Mouse (Mus musculus) right cerebral cortex, postnatal 10 days (tissue): ENCODE results near the gene Naa20.
A peak's percentile ranks its signal among the peaks of the same experiment; 100 is the strongest.
"Not testable (repeated sequence)": the region's sequence is repeated elsewhere in the genome, so short reads cannot be mapped to it uniquely, and the experiment has no call there.

ENCODE experiments used
- DNase-seq, 2 experiments: peaks; one replicate each; pipeline ENCODE4 v3.0.0; 2021; ENCODE audit warnings: low spot score in 2 of 2

Naa20 gene

GRCm38 (mm10) chr2:145884913-145885785 is 16.8 kb upstream of the Naa20 start:
- peak in 1 of 2 experiments; percentile 42 for DNase-seq

DNA sequence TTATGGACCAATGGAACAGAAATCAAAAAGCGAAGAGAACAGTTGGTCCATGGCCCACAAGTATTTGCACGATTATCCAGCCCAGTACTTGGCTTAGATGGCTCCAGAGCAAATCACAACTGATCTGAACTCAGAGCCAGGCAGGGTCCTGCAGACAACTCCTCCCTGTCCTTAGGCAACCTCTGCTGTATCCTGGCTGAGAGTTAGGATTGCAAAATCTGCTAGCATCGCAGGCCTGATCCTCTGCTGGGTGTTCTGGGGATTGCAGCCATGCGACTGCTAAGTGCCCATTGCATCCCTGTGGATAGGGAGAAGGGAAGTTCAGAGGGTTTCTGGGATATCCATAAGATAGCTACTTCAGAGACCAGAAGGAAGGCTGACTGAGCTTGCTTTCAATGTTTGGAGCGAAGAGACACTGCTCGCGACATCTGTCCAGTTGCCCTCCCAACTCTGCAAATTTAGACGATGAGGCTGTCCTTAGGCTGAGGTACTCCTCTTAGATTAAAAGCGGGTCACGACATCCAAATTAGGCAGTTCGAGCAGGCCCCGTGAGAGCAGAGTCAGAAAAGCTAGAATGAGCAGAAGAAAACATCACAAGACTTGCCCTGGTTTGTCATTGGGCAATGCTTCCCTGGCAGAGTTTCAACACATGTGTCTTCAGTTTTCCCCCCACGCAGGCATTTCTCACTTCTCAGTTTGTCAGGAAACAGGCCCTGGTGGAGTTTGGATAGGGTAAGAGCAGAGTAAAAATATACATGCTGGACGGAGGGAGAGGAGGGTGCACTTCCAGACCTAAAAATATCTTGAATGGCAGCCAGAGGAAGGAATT is 13.7 kb upstream of the Naa20 start:
- peak; percentile 69 to 81 for DNase-seq

- DNase-seq = peak in 1 of 2 experiments; percentile 56
Observed at GRCm38 (mm10) chr2:145888766-145889480, 13.0 kb upstream of the Naa20 start.

- no peak for DNase-seq
Observed at GRCm38 (mm10) chr2:145890571-145890970, 11.3 kb upstream of the Naa20 start.

DNA sequence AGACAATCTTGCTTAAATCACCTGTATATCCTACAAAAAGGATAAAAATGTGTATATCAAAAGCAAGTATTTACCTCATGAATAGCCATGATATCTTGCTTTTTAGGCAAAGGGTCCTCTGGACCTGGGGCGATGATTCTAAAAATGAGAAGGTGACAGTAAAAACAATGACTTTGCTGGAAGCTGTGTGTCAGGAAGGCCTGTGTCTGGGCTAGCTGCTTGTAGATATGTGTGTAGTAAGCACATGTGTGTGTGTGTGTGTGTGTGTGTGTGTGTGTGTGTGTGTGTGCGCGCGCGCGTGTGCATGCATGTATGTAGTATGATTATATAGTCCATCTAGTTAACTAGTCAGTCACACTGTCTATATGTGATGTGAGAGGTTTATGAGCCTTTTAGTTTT is 8.1 kb upstream of the Naa20 start:
- DNase-seq = no peak

DNA sequence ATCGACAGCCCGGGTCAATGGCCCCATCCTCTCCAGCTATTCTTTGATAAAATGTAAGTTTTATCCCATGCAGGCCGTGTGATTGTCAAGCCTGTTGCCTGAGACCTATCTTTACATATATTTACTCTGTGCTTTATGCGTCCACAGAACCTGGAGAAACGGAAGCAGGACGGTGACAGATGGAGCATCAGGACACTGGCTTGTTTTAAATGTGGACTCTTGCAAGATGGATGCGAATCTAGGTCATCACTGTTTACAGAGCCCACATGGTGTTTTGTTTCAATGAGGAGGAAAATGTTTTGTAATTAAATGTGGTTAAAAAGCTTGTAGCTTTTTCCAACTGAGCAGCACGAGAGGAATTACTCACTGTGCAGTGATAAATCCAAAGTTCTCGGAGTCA is 3.8 kb upstream of the Naa20 start:
- DNase-seq = no peak

- DNase-seq = not testable (repeated sequence)
Observed at GRCm38 (mm10) chr2:145900318-145900717, 1.6 kb upstream of the Naa20 start.

DNA sequence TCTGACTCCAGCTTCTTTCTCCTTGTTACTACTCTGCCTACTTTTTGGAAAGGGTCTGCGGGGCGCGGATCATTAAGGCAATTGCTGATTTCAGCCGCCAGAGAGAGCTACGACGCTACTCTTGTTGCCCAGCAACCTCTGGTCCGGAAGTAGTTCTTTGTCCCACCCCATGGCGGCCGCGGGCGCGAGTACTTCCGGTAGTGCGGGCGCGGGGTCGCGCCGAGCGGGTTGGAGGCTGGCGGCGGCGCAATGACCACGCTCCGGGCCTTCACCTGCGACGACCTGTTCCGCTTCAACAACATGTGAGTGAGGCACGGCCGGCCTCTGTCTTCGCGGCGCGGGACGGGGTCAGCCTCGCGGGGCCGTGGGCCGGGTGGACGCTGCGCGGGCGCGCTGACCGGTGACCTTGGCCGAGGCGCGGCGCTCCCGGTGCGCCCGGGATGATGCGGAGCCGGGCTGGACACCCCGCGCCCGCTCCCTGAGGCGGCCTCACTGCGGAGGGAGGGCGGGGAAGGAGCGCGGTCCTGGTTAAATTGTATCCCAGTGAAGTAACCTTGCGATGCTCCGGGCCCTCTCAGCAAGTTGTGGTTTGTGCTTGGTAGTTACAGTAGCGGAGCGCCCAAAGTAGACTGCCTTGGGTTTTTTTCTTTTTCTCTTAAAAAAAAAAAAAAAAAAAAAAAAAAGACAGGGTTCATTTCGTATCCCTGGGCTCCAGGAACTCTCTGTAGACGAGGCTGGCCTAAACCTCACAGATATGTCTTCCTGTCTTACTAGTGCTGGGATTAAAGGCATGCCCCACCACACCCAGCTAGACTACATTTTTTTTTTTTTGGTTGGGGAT is 1.4 kb downstream of the Naa20 start:
- DNase-seq = peak; percentile 95

DNA sequence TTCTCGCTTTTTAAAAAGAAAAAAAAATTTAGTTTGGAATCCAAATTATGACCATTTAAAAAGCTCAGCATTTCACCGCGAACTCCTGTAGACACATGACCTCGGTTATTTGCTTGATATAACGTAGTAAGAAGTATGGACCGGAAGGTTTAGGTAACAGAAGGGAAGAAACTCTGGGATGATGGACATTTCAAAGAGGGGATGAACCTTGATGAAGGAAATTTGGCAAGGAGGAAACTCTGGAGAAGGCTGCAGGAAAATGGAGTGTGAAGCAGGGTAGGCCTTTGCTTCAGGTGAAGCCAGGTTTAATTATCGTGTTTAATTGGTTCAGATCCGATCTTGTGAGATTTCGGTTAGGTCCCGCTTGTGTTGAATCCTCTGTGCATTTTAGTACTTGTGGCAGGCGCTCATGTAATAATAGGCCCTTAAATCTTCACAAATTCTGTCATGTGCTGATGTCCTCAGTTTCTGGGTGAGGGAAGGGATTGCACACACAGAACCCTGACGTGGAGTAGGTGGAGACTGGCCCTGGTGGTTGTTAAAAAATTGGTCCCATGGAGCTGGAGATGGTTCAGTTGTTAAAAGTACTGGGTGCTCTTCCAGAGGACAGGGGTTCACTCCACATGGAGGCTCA is 2.2 kb downstream of the Naa20 start:
- no peak for DNase-seq

GRCm38 (mm10) chr2:145905156-145905555 is 3.3 kb downstream of the Naa20 start:
- DNase-seq = no peak

- DNase-seq = not testable (repeated sequence)
Observed at GRCm38 (mm10) chr2:145905884-145906283, 4.0 kb downstream of the Naa20 start.

DNA sequence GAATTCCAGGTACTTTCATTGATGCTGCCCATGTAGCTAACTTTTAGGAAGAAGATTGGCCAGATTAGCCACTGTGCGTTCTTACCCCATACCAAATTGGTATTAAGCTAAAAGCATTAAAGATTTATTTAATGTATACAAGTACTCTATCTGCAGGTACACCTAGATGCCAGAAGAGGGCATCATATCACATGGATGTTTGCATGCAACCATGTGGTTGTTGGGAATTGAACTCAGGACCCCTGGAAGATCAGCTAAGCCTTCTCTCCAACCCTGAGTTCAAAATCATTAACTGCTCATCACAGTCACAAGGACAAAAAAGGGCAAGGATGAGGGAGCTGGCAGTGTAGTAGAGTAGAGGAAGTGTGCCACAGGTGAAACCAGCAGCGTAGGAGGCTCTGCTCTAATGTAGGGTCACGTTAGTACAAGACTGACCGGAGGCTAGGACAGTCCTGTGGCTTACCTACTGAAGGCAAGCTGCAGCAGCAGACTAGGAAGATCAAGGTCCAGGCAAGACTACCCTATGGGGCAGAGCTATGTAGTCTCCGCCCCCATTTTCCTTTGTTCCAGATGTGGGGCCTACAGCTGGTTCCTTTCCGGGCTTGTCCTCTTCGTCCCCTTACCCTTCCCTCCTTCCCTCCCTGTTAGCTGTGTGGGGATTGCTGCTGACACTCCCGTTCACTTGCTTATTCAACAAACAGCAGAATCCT is 19.2 kb downstream of the Naa20 start:
- DNase-seq = no peak

DNA sequence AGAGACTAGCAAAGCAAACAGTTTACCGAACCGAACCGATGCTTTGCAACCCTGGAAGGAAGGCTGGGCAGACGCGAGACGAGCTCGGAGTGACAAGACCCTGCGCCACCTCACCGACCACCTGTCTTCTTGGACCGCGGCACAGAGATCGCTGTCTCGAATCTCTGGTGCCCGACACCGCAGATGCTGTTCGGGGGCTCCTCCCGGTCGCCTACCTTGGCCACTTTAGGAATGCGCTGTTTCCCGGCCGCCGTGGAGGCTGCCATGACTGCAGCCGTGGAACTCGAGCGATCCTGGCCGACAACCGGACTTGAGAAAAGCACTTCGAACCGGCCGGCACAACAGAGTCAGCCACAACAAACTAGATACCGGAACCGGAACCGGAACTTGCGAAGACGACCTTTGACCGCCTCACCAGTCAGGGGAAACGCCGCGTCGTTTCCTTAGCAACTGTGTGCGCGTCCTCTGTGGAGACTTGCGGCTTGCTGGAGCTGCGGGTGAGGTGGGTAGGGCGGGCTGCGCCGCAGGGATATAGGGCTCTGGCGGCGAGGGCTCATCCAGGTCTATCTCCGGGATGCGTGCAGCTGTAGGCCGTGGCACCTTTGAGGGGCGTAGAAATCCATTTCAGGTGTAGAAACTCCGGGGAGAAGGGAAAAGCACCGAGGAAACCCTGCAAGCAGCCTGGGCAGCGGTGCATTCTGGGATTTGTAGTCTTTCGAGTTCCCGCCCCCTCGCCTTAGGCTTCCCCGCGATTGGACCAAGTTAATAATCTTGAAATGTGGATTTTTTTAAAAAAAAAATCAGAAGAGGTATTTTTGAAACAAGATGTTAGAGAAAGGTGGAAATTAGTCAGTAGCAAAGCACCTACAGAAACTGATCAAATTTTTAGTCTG is 32.7 kb downstream of the Naa20 start, which contains the start of the genes Cfap61 and Crnkl1:
TSS of gene Cfap61 (plus strand) at position 446 of the 893 bp plus-strand sequence.
TSS of gene Crnkl1 (minus strand) at position 676 of the 893 bp plus-strand sequence.
- peak; percentile 97 to 98 for DNase-seq

- no peak for DNase-seq
Observed at GRCm38 (mm10) chr2:145936975-145937374, 35.1 kb downstream of the Naa20 start.

DNA sequence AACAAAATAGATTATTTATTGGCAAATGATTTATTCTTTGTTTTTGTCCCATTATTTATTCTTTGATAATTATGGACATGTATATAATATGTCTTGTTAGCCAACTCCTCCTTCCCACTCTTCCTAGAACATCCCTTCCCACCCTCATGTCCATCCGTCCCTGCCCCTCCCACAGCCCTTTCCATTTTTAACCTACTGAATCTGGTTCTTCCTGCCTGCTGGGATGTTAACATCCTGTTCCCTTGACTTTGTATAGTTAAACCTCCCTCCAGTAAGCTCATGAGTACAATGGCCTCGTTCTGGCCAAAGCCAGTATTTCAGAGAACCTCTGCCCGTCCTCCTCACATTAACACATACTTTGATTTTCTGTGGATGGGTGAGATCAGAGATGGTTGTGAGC is 39.5 kb downstream of the Naa20 start:
- no peak for DNase-seq

- DNase-seq = peak in 1 of 2 experiments; percentile 40
Observed at GRCm38 (mm10) chr2:145944286-145944685, 42.4 kb downstream of the Naa20 start.

GRCm38 (mm10) chr2:145948402-145948954 is 46.6 kb downstream of the Naa20 start:
- no peak for DNase-seq

- no peak for DNase-seq
Observed at GRCm38 (mm10) chr2:145949475-145950068, 47.7 kb downstream of the Naa20 start.
